Mouse (Mus musculus) naive thymus-derived CD4-positive, alpha-beta T cell, adult 2 months (primary cell): ENCODE measurements around the gene Ccdc110.

Experiments
- DNase-seq: peaks from one replicate; pipeline ENCODE4 v3.0.0-alpha.2; 2011; ENCODE audit warnings: low read depth

Ccdc110 gene

GRCm38 (mm10) chr8:45934582-45935014, at the start of gene Ccdc110:
Ccdc110 (plus strand) TSS chr8:45934619.
- peak; percentile 89 for DNase-seq

DNA sequence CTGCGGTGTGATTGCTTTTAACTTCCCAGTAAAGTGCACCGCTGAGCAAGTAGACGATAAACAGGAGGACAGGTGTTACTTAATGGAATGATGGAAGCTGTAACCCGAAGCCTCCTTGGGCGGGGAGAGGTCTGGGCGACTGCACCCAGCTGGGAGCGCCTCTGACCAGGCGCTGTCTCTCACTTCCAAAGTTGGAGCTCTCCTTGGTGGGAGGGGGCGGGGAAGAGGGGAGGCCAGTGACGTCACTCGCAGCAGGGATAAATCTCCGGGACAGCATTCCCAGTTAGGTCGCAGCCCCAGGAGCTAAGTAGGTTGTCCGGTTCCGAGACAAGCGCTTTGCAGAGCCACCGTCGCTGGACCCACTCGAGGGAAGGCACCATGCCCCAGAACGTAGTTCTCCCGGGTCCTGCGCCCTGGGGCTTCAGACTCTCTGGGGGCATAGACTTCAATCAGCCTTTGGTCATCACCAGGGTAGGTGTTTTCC, 49.2 kb upstream of the Ccdc110 start, which contains the start of gene Pdlim3:
TSS of gene Pdlim3 (plus strand) at position 260 of the 484 bp plus-strand sequence.
- DNase-seq = no peak

DNA sequence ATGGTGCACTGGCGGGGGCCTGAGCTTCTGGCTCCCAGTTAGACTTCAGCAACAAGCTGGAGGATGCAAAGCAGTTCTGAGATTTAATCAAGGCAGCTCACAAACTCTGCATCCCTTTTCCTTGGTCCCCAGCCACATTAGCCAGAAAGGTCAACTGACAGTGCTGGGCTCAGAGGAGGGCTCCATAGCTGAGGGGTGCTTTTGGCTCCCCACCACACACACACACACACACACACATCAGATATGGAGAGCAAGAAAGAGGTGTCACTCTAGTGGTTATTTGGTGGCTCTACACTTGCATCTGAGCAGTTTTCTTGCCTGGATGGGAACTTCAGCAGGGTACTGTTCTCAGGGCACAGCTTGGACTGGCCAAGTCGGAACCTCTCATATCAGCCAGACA, 48.6 kb upstream of the Ccdc110 start:
- no peak for DNase-seq

- no peak for DNase-seq
Observed at GRCm38 (mm10) chr8:45889737-45890136, 44.7 kb upstream of the Ccdc110 start.

- no peak for DNase-seq
Observed at GRCm38 (mm10) chr8:45896590-45896989, 37.8 kb upstream of the Ccdc110 start.

DNA sequence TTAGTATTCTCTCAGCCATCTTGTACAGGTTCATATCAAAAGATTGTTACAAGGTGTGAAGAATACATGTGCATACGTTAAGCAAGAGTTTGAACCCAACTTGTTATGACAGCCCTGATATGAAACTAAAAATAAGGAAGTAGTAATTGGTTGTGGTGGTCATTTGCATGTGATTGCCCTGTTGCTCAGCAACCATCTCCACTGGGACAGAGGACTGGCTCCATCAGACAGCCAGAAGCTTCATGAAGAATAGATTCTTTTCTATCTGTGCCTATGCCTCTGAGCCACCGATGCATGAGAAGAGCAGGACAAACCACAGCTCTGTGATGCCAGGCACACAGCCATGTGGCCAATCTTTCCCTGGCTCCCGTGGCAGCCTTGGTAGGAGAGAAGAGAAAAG, 34.6 kb upstream of the Ccdc110 start:
- no peak for DNase-seq

- DNase-seq = no peak
Observed at GRCm38 (mm10) chr8:45901626-45902025, 32.8 kb upstream of the Ccdc110 start.

GRCm38 (mm10) chr8:45903659-45904058, 30.8 kb upstream of the Ccdc110 start:
- no peak for DNase-seq

DNA sequence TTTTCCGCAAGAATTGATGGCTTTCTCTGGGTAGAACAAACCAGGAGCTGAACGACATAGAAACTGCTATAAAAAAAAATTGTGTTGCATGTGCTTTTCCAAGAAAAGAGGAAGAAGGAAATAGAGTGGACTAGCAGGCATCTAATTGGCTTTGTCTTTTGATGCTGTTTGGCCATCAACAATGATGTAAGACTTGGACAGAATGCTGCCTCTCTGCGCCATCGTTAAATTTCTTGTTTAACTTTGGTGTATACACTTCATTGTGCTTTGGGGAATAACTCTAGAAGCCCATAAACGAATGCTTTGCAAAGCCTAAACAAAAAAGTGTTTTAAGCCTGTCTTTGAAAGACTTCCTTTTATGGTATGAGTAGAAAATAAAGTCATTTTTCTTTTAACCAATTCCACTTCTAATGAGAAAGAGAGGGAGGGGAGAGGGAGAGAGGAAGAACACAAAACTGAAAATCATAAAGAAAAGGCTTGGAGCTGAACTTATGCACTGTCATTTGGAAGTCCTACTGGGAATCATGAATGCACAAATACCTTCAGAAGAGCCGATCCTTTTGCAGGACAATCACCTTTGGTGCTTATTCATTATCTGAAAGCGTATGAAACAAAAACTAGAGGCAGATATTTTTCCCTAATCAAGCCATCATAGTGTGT, 28.7 kb upstream of the Ccdc110 start:
- DNase-seq = no peak

DNA sequence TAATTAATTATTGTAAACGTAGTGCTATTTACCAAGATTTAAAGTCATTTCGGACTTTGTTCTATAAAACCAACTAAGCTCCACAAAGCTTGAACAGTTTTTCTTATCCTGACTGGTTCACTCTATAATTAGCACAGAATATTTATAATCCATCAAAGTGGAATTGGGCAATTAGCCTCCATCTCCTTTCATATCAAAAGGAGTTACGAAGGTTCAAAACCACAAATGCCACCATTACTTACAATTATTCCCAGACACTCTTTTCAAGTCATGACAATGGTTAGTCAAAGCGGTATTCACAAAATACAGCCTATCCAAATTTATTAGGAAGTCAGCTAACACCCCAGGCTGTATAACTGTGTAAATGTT, 28.2 kb upstream of the Ccdc110 start:
- no peak for DNase-seq

DNA sequence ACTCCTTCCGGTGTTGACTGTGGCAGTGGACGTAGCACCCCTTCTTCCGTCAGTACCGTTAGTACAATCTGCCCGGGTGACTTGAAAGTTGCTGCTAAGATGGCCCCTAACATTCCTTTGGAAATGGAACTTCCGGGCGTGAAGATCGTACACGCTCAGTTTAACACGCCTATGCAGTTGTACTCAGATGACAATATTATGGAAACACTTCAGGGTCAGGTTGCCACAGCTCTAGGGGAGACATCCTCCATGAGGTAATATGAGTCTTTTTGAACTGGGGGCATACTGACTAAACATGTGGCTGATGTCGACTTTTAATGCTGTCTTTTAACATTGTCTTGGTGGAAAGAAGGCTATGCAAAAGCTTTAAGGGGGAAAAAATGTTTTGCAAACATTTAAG, 20.7 kb upstream of the Ccdc110 start:
- no peak for DNase-seq

DNA sequence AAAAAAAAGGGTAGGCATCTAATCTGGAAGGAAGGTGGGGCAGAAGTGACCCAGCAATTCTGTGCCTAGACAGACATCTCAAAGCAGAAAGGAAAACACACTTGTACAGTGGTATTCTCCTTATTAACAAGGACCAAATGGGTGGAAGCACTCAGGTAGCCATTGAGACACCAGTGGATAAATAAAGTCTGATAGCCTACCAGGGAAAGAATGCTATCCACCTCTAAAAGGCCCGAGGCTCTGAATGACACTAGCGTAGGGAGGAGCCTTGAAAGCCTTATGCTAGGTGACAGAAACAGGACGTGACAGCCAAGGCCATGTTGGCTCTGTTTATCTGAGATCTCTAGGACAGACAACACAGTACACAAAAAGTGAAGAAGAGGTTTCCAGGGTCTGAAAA, 17.9 kb upstream of the Ccdc110 start:
- no peak for DNase-seq

DNA sequence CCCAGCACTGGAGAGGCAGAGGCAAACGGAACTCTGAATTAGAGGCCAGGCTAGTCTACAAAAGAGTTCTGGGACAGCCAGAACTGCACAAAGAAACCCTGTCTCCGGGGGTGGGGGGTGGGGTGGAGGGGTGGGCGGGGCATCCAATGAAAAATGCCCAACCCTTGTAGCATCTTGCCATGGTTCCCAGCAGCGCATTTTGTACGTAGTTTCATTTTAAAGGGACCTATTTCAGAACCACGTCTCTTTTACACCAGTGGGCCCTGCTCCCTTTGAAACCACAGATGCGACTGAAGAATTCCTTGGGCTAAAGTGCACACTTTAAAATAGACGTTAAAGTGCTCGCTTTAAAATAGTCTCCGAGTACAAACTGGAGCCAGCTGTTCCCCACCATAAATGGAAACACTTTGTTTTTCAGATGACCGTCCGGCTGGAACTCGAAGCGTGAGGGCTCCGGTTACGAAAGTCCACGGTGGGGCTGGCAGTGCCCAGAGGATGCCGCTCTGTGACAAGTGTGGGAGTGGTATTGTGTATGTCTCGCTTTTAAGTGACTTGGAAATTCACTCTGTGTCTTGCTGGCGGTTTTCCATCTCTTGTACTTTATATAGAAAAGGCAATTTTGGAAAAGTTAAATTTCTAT, 17.3 kb upstream of the Ccdc110 start:
- no peak for DNase-seq

DNA sequence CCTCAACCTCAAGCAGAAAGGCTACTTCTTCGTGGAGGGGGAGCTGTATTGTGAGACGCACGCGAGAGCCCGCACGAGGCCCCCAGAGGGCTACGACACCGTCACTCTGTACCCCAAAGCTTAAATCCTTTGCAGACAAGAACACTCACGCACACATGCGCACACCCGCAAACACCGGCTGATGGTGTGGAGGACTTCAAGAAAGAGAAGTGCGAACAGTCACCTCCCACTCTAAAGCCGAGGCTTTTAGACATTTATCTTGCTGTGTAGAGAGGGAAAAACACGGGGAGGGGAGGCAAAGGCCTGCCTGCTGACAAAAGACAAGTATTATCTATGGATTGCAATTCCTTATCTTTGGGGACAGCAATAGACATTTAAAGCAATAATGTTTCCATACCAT, 15.5 kb upstream of the Ccdc110 start:
- no peak for DNase-seq

- DNase-seq = no peak
Observed at GRCm38 (mm10) chr8:45920392-45920791, 14.0 kb upstream of the Ccdc110 start.

DNA sequence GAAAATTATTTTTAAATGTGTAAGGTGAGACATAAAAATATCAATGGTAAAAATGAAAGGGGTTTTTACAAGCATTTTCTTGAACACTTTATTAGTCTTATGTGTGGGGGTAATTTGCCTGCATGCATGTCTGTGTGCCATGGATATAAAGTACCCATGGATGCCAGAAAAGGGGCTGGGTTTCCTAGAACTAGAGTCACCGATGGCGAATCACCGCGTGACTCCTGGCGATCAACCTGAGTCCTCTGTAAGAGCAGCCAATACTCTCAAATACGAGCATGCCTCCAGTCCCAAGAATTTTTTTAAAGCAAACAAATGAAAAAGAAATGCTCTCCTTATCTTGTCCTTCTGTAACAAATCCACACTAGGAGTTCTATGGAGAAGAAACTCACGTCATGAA, 12.3 kb upstream of the Ccdc110 start:
- DNase-seq = no peak

GRCm38 (mm10) chr8:45936986-45937385, 2.6 kb downstream of the Ccdc110 start:
- no peak for DNase-seq

DNA sequence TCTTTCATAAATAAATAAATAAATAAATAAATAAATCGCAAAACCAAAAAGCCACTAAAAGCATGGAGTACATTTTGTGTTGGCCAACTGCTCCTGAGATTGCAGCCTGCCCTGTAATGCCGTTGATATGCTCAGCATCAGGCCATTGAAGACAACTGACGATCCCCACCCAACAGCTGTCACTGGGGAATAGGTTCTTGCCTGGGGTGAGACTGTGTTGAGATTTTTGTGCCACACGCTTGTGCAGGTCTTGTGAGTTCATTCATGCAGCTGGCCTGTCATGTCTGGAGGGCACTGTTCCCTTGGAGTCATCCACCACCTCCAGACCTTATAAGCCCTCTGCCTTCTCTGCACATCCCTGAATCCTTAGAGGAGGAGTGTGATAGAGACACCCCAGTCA, 11.9 kb downstream of the Ccdc110 start:
- no peak for DNase-seq

DNA sequence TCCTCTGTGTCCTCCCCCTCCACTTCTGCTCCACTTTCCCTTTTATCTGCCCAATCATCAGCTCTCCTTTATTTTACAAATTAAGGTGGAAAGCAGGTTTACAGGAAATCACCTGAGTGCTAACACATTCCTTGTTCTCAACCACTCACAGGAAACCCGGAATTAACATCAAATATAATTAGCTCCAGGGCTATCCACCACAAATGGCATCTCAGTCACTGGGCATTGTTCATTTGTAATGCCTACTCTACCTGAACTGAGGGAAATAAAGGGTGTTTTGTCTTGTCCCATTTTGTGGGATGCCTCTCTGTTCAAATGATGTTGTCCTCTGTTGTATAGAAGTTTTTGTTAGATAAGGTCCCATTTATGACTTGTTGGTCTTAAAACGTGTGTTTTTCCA, 16.2 kb downstream of the Ccdc110 start:
- DNase-seq = no peak

DNA sequence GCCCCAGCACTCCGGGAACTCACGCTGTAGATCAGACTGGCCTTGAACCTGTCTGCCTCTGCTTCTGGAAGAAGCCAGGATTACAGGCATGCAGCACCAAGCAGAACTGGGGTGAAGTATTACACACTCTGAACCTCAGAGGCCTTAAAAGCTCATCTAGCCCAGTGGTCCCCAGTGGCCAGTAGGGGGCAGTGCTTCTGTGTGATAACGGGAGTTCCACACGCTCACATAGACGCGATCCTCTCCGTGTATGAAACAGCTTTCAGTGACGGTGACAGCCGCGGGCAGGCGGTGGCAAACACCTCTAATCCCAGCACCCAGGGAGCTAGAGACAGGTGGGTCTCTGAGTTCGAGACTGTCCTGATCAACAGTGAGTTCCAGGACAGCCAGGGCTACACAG, 36.5 kb downstream of the Ccdc110 start:
- no peak for DNase-seq

- DNase-seq = no peak
Observed at GRCm38 (mm10) chr8:45973988-45974505, 39.6 kb downstream of the Ccdc110 start.

DNA sequence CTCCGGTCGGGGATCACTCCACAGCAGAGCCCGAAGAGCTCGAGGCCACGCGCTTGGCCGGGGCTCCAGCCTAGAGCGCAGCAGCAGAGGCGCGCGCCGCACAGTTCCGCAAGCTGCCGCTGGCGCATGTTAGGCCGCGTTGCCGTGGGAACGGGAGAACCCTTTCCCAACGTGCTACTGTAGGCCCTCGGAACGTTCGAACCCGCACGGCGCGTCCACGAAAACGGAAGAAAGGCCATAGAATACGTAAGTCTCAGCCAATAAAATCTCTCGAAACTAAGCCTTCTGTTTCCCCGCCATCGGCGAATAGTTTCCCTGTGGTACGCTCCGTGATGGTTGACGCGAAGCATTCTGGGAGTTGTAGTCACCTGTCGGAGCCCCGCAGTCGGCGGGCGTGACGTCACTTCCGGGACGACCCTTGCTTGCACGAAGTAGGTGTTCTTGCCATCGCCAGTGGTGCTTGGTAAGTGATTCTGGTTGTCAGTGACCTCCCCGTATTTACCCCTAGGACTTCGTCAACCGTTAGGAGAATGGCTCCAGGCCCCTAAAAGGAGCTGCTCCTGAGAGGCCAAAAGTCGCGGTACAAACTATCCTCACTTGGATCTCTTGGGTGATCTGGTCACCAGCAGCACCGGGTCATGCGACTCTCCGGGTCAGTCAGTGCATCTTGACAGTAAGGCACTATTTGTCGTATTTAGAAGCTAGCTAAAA, 40.9 kb downstream of the Ccdc110 start, which contains the start of the genes 1700029J07Rik and Ufsp2:
TSS of gene 1700029J07Rik (minus strand) at position 127 of the 711 bp plus-strand sequence.
TSS of gene Ufsp2 (plus strand) at position 403 of the 711 bp plus-strand sequence.
- DNase-seq = peak; percentile 98
